Mouse (Mus musculus): Measurements from ENCODE around the gene Exoc2.

DNA sequence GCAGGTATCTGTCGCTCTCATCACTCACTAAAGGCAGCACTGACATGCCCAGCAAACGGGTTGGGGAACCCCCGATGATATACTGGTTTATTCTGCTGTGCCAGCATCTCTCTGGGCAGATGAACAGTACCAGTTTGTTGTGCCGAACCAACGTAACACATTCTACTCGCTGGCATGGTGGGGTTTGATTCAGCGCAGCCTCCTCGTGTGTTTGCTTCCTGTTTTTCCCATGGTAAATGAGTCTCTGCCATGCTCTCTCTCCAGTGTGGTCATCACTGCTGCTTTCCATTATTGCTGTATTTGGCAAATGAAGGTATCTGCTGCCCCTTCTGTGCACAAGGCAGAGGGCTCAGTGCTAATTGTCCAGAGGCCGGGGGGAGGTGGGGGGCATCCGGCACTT lies 15.8 kb upstream of the Exoc2 start:
- TF ChIP-seq ZNF384 (IDR thresholded peaks at IDR 0.05; ENCODE audit: low read depth, low read length) (no peak), CTCF (IDR thresholded peaks at IDR 0.05 in 2 of 3, conservative IDR thresholded peaks at IDR 0.05 in 1 of 3; ENCODE audit: control insufficient read depth in 1 of 3, insufficient read depth in 1 of 3, low read depth in 2 of 3, low read length in 3 of 3, poor library complexity in 1 of 3, severe bottlenecking in 1 of 3) (no peak), POLR2AphosphoS2 (IDR thresholded peaks at IDR 0.05; ENCODE audit: low read length) (no peak), TBP (IDR thresholded peaks at IDR 0.05; ENCODE audit: low read depth, low read length) (no peak), POLR2A (IDR thresholded peaks at IDR 0.05; ENCODE audit: control insufficient read depth in 1 of 2, insufficient read depth in 1 of 2, low read depth in 1 of 2, low read length in 2 of 2, poor library complexity in 1 of 2) (no peak), NELFE (IDR thresholded peaks at IDR 0.05; ENCODE audit: low read depth, low read length) (no peak), E2F4 (IDR thresholded peaks at IDR 0.05; ENCODE audit: borderline replicate concordance, low read depth, low read length) (no peak), JUND (IDR thresholded peaks at IDR 0.05; ENCODE audit: low read depth, low read length) (no peak), MXI1 (IDR thresholded peaks at IDR 0.05; ENCODE audit: low read depth, low read length) (no peak)
